Mouse (Mus musculus): ENCODE data around the gene Immp2l.

The Immp2l gene

DNA sequence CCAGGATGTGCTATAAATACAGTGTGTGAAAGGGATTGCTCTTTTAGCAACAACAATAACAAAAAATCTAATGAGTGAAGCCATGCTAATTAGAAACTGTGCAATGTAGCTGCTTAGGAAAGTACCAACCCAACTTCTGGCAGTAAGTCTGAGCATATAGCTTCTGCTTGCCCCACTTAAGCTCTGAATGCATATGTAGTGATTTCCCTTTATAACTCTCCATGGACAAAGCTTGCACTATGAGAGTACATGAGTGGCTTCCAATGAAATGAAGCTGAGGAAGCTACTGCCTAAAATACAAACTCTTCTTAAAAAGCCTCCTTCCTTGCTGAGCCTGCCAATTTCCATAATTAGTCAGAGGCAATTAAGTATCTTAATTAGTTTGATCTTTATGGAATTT lies 370.3 kb downstream of the Immp2l start:
- in situ Hi-C loops (cut with MboI; ENCODE audit: unreplicated experiment in 2 of 2), result no loop called here

DNA sequence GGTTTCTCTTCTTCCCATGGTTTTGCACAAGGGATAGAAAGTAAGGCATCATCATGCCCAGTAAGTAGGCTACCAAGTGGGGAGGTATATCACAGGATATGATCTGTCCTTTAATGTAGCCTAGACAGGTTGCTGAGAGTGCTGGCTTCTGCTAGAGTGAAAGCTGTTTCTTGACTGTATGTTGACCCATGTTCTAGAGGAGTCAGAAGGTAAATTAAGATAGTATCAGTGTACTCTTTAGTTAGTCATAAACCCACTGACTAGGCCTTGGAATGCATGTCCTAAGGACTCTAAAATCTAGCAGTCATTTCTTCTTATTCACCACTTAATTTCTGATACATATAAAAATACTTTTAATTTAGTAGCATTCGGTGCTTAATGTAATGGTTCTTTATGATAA lies 377.2 kb downstream of the Immp2l start:
- in situ Hi-C loops (cut with MboI; ENCODE audit: unreplicated experiment in 2 of 2), result no loop called here

DNA sequence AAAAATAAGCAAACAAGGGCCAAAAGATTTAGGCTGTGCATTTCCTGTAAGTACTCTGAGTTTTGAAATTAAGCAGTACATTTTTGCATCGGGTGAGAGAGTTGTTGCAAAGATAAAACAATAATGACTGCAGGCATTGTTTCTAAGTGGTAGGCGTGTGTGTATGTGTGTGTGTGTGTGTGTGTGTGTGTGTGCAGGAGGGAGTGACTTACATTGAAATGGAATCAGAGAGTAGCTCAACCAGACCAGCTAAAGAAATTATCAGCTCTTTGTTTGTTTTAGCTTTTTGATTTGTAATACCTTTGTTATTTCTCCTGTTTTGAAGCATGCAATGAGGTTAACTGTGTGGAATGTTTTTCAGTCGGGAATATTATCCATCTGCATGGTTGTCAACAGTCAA lies 378.0 kb downstream of the Immp2l start:
- in situ Hi-C loops (cut with MboI; ENCODE audit: unreplicated experiment in 2 of 2), result no loop called here

DNA sequence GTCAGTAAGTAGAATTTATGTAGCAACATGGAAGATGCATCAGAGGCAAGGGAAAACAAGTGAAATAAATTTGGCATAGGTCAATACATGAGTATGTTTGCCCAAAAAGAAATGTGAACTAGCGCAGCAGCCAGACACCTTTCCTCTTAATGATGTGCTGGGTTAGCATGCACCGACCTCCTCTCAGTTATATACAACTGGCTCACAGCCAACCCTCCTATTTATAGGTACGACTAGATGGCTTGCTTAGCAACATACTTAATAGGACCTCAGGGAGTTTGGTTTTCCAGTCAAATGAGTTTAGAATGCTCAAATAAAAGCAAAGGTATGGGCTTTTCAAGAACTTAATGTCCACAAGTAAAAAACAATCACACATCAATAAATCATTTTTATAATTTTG lies 385.5 kb downstream of the Immp2l start:
- in situ Hi-C loops (cut with MboI; ENCODE audit: unreplicated experiment in 2 of 2), result no loop called here

DNA sequence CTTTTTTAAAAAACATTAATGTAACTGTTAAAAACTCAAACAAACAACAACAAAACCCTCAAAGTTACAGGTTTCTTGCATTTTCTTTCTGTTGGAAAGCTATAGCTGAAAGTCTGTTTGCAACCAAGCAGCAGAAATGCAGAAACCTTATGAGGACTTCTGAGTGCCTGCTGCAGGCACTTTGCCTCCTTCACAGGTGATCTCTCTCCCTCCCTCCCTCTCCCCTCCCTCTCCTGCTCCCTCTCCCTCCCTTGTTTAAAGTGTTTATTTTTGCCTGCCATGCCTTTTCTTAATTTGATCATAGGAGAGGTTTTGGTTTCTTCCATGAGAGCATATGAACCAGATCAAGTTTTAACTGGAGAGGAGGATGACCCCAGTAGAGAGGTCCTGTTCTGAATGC lies 392.7 kb downstream of the Immp2l start:
- in situ Hi-C loops (cut with MboI; ENCODE audit: unreplicated experiment in 2 of 2), result no loop called here

DNA sequence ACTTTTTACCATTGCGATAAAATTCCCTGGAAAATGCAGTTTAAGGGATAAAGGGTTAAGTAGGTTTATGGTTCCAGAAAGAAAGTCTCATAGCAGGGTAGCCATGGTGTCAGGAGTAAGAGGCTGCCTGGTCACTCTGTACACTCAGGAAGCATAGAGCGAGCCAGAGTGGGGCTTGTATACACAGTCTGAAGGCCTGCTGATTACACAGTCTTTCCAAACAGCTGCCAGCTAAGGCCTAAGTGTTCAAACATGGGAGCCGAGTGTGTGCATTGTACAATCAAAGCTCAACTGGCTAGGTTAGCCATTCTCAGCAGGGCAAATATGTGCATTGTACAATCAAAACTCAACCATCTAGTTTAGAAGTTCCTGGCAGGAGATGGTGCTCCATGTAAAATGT lies 393.2 kb downstream of the Immp2l start:
- in situ Hi-C loops (cut with MboI; ENCODE audit: unreplicated experiment in 2 of 2), result no loop called here

DNA sequence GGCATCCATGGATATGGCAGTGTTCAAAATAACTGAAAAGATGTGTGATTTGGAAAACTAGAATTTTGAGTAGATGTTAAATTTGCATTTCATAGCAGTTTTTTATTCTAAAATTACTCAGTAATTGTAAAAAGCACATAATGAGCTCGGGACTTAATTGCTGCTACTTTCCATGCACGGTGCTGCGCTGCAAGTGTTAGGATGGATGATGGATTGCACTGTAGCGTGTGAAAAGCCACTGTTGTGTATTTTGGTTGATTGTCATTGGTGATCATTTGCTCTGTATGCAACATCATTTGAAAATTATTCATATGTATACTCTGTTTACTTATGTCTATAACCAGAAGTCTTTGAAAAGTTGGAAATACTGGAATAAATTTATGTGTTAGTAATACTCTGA lies 394.1 kb downstream of the Immp2l start:
- in situ Hi-C loops (cut with MboI; ENCODE audit: unreplicated experiment in 2 of 2), result no loop called here

DNA sequence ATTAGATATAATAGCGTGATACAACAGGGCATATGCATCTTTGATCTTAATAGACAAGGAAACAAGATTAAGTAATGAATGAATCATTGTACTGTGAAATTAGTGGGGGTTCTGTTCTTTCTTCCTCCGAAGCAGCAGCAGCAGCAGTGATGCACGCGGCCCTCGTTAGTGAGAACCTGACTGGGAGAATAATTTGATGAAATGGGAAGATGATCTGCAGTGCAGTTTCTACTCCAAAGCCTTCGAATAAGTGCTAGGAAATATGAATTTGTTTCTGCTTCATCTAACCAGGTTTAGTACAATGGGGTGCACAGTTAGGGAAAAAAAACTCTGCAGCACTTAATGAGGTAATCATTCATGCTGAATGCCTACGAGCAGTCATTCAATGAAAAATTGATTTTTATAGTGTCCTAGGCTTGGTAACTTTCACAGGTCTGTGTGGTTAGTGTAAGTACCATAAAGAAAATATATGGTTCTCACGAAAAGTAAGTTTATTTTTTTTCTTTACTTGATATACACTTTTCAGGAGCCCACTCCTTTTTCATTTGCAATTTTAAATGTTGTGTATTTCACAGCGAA lies 401.3 kb downstream of the Immp2l start:
- in situ Hi-C loops (cut with MboI; ENCODE audit: unreplicated experiment in 2 of 2), result no loop called here

DNA sequence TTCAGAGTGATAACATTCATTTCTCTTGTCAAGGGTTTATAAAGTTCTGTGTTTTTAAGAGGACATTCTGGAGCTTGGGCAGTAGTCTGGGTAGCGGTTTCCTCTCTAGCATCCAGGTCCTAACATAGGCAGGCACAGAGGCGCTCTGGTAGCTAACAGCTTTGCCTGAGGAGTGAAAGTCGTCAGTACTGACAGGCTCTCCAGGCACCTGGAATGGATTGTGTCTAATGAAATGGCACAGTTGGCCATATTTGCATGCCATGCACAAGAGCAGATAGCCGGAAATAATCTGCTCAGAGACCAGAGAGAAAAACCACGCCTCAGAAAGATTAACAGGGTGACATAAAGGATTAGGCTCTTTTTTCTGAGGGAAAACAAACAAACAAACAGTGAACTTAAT lies 403.6 kb downstream of the Immp2l start:
- in situ Hi-C loops (cut with MboI; ENCODE audit: unreplicated experiment in 2 of 2), result no loop called here

DNA sequence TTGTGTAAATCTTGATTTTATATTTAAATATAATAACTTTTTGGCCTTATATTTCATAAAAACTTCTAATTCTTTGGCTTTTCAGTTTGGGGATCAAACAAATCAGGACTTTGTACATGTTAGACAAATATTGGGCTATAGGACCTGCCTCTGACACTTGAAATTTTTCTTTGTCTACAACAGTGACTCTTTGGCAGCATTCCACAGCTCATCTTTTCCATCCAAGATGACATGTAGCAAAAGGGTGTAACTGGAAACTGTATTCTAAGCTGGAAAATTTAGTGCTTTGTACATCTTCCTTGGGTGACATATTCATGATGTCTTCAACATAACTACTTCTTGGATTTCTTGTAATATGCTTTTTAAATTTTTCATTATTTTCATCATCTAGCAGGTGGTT lies 404.9 kb downstream of the Immp2l start:
- in situ Hi-C loops (cut with MboI; ENCODE audit: unreplicated experiment in 2 of 2), result no loop called here

DNA sequence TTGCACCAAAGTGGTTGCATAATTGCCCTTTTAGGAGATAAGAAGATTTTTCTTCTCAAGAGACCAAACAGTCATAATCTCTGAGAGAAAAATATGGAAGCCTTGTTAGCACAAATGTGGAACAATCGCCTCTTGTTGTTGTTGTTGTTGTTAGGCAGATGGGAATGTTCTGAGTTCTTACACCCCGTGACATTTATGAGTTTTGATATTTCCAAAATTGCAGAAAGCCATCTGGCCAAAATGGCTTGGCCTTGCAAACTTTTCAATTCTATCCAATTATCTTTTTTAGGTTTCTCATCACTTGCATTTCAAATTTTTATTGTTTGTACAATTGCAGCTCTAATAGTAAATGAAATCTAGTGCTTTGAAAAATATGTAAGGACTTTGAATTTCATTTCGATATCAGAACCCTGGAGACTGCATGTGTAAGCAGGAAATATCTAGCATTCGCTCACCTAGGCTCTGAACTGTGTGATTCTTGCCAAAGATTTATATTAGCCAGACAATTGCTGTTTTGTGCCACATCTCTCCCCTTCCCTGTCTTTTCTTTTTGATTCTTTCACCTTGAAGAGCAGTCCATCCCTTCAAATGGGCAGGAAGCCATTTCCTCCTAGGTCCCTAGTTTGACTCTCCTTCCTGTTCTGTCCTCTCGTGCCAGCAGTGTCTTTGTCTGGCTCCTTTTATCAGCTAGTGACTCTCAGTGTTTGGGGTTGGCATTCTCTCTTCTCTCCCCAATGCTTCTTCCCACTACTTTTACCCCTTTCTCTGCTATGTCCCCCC lies 412.5 kb downstream of the Immp2l start:
- in situ Hi-C loops (cut with MboI; ENCODE audit: unreplicated experiment in 2 of 2), result no loop called here

DNA sequence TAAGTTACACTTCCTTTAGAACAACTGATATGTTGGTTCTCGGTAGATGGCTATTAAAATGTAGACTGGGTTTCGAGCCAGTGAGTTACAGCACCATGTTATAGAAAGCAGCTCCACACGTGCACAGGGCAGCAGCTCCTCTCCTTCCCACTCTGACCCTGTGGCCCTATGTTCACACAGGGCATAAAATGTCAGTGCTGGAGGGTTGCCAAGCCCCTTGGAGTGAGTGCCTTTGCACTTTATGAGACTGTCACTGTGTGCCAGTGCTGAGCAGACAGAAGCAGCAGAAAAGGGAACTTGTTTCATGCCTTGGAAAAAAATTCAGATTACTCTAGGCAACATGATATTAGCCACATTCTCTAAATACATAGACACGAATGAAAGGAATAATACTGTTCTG lies 414.6 kb downstream of the Immp2l start:
- in situ Hi-C loops (cut with MboI; ENCODE audit: unreplicated experiment in 2 of 2), result no loop called here

DNA sequence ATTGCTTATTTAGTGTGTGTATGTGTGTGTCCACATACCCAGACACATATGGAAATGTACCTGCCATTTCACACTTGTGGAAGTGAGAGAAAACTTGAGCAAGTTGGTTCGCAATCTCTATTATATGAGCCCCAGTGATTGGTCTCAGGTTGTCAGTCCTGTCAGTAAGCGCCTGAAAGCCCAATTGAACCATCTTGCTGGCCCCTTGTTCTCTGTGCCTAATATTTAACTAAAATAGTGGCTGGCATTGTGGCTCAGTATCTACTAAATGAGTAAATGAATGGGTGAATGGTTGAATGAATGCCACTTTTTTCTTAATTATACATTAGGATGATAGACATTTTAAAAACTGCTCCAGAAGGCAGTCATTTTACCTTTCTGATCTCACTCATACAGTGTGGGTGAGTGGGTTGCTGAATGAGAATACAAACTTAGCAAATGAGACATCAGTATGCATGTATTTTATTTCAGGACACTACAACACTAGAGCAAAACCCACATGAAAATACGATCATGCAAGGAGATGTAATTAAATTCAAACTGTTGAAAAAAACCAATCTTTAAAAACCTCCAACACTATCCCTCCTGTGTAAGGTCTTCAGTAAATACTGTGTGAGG lies 444.6 kb downstream of the Immp2l start:
- in situ Hi-C loops (cut with MboI; ENCODE audit: unreplicated experiment in 2 of 2), result no loop called here

DNA sequence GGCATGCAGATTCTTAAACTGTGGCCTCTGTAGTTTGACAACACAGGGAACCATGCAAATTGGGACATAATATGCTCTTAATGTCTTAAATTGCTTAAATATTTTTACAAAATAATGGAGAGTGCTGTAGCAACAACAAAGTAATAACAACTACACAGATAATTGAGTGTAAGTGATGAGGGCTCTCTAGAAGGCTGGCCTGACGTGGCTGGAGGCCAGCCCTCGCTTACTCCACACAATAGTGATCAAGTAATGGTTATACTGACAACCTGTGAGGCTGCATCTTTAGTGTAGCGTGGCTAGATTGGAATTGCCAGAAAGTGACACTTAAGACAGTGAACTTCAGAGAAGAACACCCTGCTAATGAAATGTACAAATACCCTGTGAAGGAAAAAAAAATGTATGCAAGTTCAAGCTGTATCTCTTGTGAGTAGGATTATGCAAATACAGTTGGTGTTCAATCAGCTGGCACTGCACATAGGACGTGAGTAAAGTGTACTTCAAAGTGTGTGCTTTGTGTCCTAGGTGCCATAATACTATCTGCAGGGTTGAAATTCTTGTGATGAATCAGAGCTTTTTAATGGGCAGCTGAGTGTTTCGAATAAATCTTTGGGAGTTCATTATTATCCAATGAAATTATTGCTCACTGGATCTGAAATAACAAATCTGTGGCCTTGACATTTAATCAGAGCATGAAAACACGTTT lies 445.4 kb downstream of the Immp2l start:
- in situ Hi-C loops (cut with MboI; ENCODE audit: unreplicated experiment in 2 of 2), result no loop called here

DNA sequence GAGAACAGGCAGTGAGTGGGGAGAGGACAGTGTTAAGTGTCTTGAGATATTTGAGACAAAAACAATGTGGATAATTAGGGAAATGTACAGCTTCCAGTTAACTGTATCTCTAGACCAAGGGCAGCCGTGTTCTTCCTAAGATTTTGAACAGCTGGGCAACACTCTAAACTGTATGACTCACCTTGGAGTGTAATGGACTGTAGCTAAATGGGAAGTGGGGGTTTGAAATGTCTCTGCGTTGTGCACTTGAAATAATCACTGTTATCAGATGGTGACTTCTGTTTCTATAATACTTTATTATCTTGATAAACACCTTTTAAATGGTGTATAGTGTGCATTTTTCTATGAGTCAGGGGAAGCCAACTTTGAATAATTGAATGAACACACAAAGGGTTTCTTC lies 457.6 kb downstream of the Immp2l start:
- in situ Hi-C loops (cut with MboI; ENCODE audit: unreplicated experiment in 2 of 2), result loop anchor here (10.0 kb wide), 3 partner anchors 137 to 1503 kb away; no protein-coding TSS in a partner anchor

DNA sequence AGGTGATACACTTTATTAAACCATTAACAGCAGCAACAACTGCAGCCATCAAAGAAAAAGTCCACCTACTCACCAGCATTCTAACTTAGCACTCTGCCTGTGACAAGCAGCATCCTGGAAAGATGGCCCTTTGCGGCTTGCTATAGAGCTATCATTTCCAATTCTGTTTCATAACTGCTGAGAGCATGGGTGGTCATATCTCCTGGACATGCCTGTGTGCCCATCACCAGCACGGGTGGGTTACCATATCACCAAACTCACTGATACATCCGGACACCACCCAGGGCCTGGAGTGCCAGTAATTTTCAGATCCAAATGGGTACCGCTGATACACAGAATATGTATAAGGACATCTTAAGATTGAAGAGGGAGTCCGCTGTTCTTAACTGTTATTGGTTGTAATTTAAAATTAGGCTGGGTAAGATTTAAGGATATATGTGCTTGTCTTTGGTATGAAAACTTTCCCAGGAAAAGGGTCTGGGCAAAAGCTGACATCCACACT lies 459.3 kb downstream of the Immp2l start:
- in situ Hi-C loops (cut with MboI; ENCODE audit: unreplicated experiment in 2 of 2), result loop anchor here (10.0 kb wide), 3 partner anchors 138 to 1502 kb away; no protein-coding TSS in a partner anchor

DNA sequence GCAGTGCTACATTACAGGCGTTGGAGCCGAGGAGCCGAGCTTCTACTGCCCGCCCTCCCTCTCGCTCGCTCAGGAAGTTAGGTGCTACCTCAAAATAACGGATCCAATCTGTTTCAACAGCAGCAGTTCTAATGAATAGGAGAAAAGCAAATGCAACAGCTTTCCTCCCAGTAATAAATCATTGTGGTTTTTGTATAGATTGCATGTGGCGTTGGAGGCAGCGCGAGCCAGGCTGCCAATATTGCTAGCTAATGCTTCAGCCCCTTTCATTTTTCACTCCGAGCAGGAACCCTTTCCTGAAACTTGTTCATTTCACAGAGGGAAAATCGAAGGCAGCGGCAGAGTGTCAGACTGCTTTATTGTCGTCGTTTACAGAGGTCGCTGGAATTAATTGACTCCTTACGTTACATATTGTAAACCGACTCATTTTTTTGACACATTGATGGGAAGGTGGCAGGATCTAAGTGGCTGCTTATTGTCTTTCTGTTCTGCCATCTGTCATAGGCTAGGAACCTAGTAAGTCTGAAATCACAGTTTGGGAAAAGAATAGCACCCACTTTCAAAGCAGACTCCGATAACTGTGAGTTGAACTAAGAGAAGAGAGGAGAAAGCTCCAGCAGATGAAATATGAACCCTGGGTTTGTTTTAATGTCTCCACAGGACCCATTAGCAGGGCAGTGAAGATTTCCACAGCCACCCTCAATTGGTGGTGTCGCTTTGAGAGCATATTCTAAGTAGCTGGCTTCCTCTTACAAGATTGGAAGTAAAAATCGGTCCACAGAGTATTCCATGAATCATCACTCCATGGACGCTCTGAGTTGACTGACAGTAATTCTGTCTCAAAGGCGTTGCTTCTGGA lies 459.9 kb downstream of the Immp2l start:
- in situ Hi-C loops (cut with MboI; ENCODE audit: unreplicated experiment in 2 of 2), result loop anchor here (10.0 kb wide), 3 partner anchors 139 to 1501 kb away; no protein-coding TSS in a partner anchor

DNA sequence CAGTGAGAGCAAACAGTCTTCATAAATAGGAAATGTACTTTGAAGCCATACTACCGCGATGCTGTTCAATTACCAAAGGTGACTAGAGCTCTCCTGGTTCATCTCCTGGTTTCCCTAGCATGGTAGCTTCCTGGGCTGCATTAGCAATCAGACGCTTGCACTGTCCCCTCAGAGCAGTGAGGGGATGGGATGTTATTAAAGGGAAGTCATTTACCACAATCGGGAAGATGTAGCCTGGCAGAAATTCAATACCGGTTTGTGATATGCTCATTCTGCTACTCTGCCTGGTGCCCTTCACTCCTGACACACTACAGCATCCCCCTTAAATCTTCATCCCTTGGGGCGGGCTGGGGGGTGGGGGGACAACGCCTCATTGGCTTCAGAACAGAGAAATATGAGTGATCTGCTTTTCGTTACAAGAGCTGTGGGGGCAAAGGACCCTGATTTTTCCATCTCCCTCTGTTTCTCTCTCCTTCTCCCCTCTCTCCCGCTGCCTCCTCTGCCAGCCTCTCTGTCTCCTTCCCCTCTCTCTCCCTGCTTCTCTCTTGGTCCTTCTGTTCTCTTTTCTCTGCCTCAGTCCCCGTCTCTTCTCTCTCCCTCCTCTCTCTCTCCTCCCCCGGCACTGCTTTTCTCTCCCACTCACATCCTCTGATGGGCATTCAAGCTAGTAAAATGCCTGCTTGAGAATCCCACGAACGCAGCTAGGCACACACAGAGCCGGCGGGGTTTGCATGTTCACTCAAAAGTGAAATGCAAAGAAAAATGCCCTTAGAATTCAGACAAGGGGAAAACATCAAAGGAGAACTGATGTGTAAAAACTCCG lies 461.0 kb downstream of the Immp2l start:
- in situ Hi-C loops (cut with MboI; ENCODE audit: unreplicated experiment in 2 of 2), result loop anchor here (5.0 to 10.0 kb wide), 7 partner anchors 140 to 1500 kb away; no protein-coding TSS in a partner anchor

All from v-Abl transformed pro-B cells (cell line).